Mouse (Mus musculus): Measurements from ENCODE around the gene Scarb2. TPM values are rescaled to one million over a fixed set of nuclear protein-coding genes. Genes with fewer than 3 reads are reported as not detected.

Gene Scarb2
- polyA plus RNA-seq, 1 experiment from 2014 or later, result 7.1 TPM

DNA sequence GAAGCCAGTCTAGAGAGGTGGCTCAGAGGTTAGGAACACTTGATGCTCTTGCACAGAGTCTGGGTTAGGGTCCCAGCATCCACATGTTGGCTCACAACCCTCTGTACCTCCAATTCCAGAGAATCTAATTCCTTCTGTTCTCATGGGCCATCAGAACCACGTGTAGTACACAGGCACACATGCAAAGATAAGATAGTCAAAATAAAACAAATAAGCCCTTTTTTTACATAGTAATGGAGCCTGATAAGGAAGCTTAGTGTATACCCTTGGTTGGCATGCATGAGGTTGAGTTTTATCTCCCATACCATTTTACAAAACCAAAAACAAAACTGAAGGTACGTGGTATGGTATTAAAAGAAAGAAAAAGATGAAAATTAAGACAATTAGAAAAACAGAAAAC lies 49.2 kb downstream of the Scarb2 start:
- no peak overlapping the region for H3K27ac ChIP-seq (replicated peaks)
- no peak overlapping the region for H3K4me3 ChIP-seq
- H3K4me1 ChIP-seq, result no peaks in the 10 kb centered on the region
- no peaks in the 10 kb centered on the region for H3K9me3 ChIP-seq
- H3K27me3 ChIP-seq (replicated peaks; ENCODE audit: low read depth, poor library complexity, severe bottlenecking), result no peaks in the 10 kb centered on the region
- peaks cover 37% of the 10 kb centered on the region for H3K36me3 ChIP-seq (replicated peaks)
- DNase-seq (ENCODE audit: low spot score), result no peak
- 91% methylated on average over 2 of the region's 2 CpGs for WGBS

DNA sequence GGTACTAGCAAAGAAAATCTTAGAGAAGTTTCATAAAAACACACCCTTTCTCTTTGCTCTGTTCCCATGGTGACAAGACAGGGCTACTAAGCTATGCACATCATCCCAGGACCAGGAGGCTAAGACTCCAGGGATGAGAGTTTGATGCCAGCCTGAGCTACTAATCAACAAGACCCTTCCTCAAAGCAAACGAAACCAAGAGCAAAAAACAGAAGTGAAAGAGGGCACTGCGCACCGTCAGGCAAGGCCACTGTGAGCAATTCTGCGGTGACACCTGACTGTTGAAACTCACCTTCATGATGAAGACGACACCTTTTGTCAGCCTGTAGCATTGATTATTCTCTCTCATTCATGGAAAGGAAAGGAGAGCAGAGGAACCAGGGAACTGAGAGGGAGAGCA lies 53.8 kb downstream of the Scarb2 start:
- H3K9me3 ChIP-seq, result no peaks in the 10 kb centered on the region
- DNase-seq (ENCODE audit: low spot score), result no peak
- WGBS, result 95% methylated on average over 5 of the region's 5 CpGs
- H3K36me3 ChIP-seq (replicated peaks), result peaks cover 69% of the 10 kb centered on the region
- no peak overlapping the region for H3K4me3 ChIP-seq
- no peaks in the 10 kb centered on the region for H3K27me3 ChIP-seq (replicated peaks; ENCODE audit: low read depth, poor library complexity, severe bottlenecking)
- no peak overlapping the region for H3K27ac ChIP-seq (replicated peaks)
- no peaks in the 10 kb centered on the region for H3K4me1 ChIP-seq

DNA sequence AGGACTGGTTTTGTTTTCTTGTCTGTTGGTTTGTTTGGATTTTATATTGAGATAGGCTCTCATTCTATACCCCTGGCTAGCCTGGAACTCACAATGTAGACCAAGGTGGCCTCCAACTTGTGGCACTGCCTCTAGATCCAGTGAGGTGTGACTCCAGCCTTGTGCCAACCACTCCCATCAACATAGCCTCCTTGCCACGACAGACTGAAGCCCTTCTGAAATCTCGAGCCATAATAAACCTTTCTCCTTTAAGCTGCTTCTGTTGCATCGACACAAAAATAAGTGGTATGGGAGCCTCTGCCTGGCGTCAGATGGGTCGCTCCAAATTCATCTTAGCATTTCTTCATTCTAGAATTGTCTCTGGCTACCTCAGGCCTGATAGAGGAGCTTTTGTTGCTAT lies 59.9 kb downstream of the Scarb2 start:
- Histone ChIP-seq H3K36me3 (replicated peaks) (peaks cover 73% of the 10 kb centered on the region), H3K4me1 (no peaks in the 10 kb centered on the region)

DNA sequence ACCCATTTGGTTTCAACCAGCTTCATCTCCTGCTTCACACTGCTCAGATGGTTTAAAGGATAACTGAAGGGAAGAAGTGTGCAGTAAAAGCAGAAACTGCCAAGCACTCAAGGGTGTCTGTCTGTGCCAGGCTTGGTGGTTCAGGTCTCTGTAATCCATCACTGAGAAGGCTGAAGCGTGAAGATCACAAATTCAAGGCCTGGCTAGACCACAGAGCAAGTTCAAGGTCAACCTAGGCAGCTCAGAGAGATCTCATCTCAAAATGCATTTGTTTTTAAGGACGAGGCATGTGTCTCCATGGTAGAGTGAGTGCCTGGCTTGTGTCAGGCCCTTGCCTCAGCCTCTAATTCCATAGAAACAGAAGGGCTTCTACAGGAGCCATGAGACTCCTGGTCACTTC lies 61.6 kb downstream of the Scarb2 start:
- Histone ChIP-seq H3K27ac (replicated peaks) (no peak overlapping the region), H3K4me1 (no peaks in the 10 kb centered on the region), H3K4me3 (no peak overlapping the region), H3K27me3 (replicated peaks; ENCODE audit: low read depth, poor library complexity, severe bottlenecking) (no peaks in the 10 kb centered on the region), H3K9me3 (no peaks in the 10 kb centered on the region), H3K36me3 (replicated peaks) (peaks cover 57% of the 10 kb centered on the region)
- 86% methylated on average over 2 of the region's 2 CpGs for WGBS
- no peak for DNase-seq (ENCODE audit: low spot score)

More for the DNA sequence above, 59.9 kb downstream of the Scarb2 start:
- DNase-seq (ENCODE audit: low spot score), result no peak
- Histone ChIP-seq H3K4me3 (no peak overlapping the region), H3K27me3 (replicated peaks; ENCODE audit: low read depth, poor library complexity, severe bottlenecking) (no peaks in the 10 kb centered on the region), H3K27ac (replicated peaks) (no peak overlapping the region), H3K9me3 (no peaks in the 10 kb centered on the region)
- WGBS, result 88% methylated on average over 5 of the region's 5 CpGs

GRCm38 (mm10) chr5:92442914-92443313 lies 63.7 kb downstream of the Scarb2 start:
- Histone ChIP-seq H3K27ac (replicated peaks) (no peak overlapping the region), H3K27me3 (replicated peaks; ENCODE audit: low read depth, poor library complexity, severe bottlenecking) (no peaks in the 10 kb centered on the region), H3K4me3 (no peak overlapping the region), H3K9me3 (no peaks in the 10 kb centered on the region), H3K36me3 (replicated peaks) (peaks cover 36% of the 10 kb centered on the region), H3K4me1 (no peaks in the 10 kb centered on the region)
- whole genome bisulfite sequencing, result 89% methylated on average over 7 of the region's 7 CpGs
- no peak for DNase-seq (ENCODE audit: low spot score)

DNA sequence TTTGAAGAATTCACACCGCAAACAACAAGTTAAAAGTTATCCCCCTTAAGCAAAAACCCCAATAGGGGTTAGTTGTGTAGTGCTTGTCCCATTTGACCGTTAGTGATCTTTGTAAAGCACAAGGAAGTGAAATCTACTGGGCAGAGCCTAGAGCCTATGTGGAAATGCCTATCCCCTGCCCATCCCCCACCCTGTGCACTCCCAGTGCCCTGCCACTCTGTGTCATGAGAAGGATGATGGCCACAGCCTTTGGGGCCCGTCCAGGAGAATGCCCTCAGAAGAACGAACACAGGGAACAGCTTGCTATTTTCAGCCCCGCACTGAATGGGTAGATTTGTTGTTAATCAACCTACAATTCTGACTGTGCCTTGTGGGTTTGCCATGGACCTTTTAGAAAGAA lies 65.1 kb downstream of the Scarb2 start:
- WGBS, result 70% methylated on average over 5 of the region's 5 CpGs
- no peak for DNase-seq (ENCODE audit: low spot score)

DNA sequence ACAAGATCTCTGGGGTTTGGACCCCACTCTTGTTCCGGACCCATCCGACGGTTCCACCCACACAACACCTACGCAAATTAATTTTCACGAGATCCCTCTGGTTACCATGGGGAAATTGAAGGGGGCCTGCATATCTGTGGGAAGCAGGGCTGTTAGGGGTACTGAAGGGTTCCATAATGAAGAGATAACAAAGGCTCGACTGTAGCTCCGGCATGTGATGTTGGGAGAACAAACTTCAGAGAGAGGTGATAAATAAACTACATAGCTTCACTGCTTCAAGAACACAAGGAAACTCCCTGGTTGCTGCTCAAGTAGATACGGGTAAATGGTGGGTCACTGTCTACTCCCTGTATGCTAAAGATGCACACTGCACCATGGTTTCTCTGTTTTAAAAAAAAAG lies 68.1 kb downstream of the Scarb2 start:
- Histone ChIP-seq H3K36me3 (replicated peaks) (no peaks in the 10 kb centered on the region; the same call in 1 of the 2 replicates), H3K4me3 (no peak overlapping the region), H3K27ac (replicated peaks) (no peak overlapping the region), H3K9me3 (no peaks in the 10 kb centered on the region), H3K27me3 (replicated peaks; ENCODE audit: low read depth, poor library complexity, severe bottlenecking) (no peaks in the 10 kb centered on the region), H3K4me1 (peaks cover 10% of the 10 kb centered on the region)
- WGBS, result 88% methylated on average over 8 of the region's 8 CpGs
- DNase-seq (ENCODE audit: low spot score), result no peak

More for the DNA sequence above, 65.1 kb downstream of the Scarb2 start:
- Histone ChIP-seq H3K36me3 (replicated peaks) (peaks cover 22% of the 10 kb centered on the region), H3K4me1 (no peaks in the 10 kb centered on the region), H3K27me3 (replicated peaks; ENCODE audit: low read depth, poor library complexity, severe bottlenecking) (no peaks in the 10 kb centered on the region), H3K9me3 (no peaks in the 10 kb centered on the region), H3K4me3 (no peak overlapping the region), H3K27ac (replicated peaks) (no peak overlapping the region)

DNA sequence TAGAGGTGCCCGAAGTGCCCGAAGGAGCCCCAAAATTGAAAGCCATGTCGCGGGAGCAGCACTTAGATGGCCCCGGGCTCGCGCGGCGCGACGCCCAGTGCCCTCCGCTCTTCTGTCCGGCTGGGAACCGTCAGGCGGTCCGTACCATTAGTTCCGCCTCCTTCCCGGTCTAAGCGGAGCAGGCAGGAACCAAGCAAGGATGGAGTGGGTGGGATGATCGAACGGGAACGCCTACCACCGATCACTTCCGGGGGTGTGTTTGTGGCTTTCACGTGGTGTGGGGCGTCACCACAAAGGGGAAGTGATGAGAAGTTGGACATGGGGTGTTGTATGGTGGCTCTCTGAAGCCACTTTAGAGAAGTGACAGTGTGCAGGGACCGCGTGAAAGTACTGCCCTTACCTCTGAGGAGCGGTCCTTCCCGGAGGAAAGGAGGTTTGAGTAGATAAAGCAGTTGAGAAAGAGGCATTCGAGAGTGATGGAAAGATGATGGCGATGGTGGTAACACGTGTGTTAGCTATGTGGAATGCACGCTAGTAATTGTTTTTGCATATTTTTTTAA lies 71.5 kb downstream of the Scarb2 start, which contains the start of gene Nup54:
Nup54 (minus strand) TSS at position 195 of the 560 bp plus-strand sequence.
- WGBS, result under 1% methylated on average over 34 of the region's 34 CpGs
- DNase-seq (ENCODE audit: low spot score), result peak; percentile 96
- peaks cover 17% of the 10 kb centered on the region for H3K4me1 ChIP-seq
- peaks cover 8% of the 10 kb centered on the region for H3K36me3 ChIP-seq (replicated peaks)
- peak within 1 kb of the TSS; percentile 97 for H3K27ac ChIP-seq (replicated peaks)
- no peaks in the 10 kb centered on the region for H3K9me3 ChIP-seq
- peak within 1 kb of the TSS; percentile 100 for H3K4me3 ChIP-seq
- no peaks in the 10 kb centered on the region for H3K27me3 ChIP-seq (replicated peaks; ENCODE audit: low read depth, poor library complexity, severe bottlenecking)

DNA sequence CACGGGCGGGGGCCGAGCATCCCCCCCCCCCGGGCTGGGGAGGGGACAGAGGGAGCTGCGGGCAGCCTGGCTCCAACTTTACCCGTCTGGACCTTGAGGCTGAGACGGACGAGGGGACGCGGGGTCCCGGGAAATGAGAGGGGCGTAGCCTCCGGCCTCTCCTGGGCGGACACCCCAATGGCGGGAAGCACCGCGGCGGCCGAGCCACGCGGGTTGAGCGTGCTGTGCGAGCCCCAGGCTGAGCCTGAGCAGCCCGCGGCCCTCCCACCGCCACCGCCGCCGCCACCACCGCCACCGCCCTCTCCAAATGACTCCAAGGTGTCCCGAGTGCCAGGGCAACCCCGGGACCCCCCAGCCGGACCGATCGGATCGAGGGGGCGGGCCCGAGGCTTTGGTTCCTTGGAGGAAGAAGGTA lies 72.1 kb downstream of the Scarb2 start:
- no peak for DNase-seq (ENCODE audit: low spot score)
- Histone ChIP-seq H3K9me3 (no peaks in the 10 kb centered on the region), H3K4me1 (peaks cover 17% of the 10 kb centered on the region), H3K27me3 (replicated peaks; ENCODE audit: low read depth, poor library complexity, severe bottlenecking) (no peaks in the 10 kb centered on the region), H3K4me3 (peak overlapping the region; percentile 100), H3K27ac (replicated peaks) (peak overlapping the region; percentile 97), H3K36me3 (replicated peaks) (peaks cover 9% of the 10 kb centered on the region)
- 1% methylated on average over 39 of the region's 39 CpGs for WGBS

GRCm38 (mm10) chr5:92434070-92434469 lies 72.6 kb downstream of the Scarb2 start:
- no peak for DNase-seq (ENCODE audit: low spot score)
- WGBS, result under 1% methylated on average over 12 of the region's 12 CpGs
- H3K4me3 ChIP-seq, result peak overlapping the region; percentile 100
- H3K27me3 ChIP-seq (replicated peaks; ENCODE audit: low read depth, poor library complexity, severe bottlenecking), result no peaks in the 10 kb centered on the region
- H3K36me3 ChIP-seq (replicated peaks), result peaks cover 12% of the 10 kb centered on the region
- peak overlapping the region; percentile 97 for H3K27ac ChIP-seq (replicated peaks)
- no peaks in the 10 kb centered on the region for H3K9me3 ChIP-seq
- peaks cover 17% of the 10 kb centered on the region for H3K4me1 ChIP-seq

DNA sequence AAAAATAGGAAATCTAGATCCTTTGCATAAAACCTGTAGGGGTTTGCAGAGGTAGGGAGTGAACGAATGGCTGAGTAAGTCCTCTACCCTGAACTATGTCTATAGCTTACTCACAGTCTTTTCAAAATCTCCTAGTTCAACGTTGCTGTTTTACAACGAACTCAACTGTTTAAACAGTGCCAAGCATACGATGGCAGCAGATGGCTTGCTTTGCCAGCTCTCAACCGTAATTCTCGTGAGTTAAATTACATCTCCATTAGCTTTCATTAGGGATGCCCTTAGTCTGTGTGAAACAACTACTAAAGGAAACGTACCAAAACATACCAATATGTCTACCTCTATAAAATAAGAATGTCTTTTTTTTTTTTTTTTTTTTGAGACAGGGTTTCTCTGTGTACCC lies 75.0 kb downstream of the Scarb2 start:
- Histone ChIP-seq H3K9me3 (peaks cover 6% of the 10 kb centered on the region; the same call in 1 of the 2 replicates), H3K27ac (replicated peaks) (no peak overlapping the region), H3K27me3 (replicated peaks; ENCODE audit: low read depth, poor library complexity, severe bottlenecking) (no peaks in the 10 kb centered on the region), H3K36me3 (replicated peaks) (peaks cover 37% of the 10 kb centered on the region), H3K4me1 (peaks cover 17% of the 10 kb centered on the region), H3K4me3 (no peak overlapping the region)
- 88% methylated on average over 7 of the region's 7 CpGs for WGBS
- DNase-seq (ENCODE audit: low spot score), result no peak

DNA sequence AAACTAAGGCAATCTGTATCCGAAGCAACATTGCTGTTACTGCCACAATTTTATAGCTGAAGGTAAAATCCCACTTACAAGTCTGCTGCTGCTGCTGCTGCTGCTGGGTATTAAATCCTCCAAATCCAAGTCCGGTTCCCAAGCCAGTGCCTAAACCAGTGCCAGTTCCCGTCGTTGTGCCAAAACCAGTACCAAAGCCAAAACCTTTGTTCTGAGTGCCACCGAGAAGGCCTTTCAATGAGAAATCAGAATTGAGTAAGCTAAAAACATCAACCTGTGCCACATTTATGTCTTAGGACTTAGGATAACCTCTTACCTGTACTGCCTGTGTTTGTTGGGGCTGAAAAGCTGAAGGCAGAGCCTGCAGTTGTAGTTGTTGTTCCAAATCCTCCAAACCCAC lies 75.9 kb downstream of the Scarb2 start:
- peaks cover 45% of the 10 kb centered on the region for H3K36me3 ChIP-seq (replicated peaks)
- WGBS, result 94% methylated on average over 5 of the region's 5 CpGs
- DNase-seq (ENCODE audit: low spot score), result no peak
- H3K9me3 ChIP-seq, result peaks cover 6% of the 10 kb centered on the region; the same call in 1 of the 2 replicates
- no peak overlapping the region for H3K27ac ChIP-seq (replicated peaks)
- H3K4me1 ChIP-seq, result peaks cover 17% of the 10 kb centered on the region
- H3K4me3 ChIP-seq, result no peak overlapping the region
- H3K27me3 ChIP-seq (replicated peaks; ENCODE audit: low read depth, poor library complexity, severe bottlenecking), result no peaks in the 10 kb centered on the region

DNA sequence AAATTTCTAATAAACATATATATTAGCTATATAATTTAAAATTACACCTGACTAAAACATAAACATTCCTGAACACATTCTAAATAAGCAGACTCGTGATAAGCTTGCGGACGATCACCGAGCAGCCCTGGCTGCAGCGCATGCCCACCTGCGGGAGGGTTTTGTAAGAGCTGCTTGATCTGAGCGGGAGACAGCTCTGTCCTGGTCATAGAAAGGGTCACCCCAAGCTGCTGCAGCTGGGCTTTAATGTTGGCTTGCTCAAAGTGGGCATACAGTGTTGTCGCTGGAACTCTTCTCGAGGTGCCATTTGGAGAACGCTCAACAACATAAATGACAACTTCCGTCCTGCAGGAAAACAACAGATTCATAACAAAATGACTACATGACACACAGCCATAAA lies 82.5 kb downstream of the Scarb2 start:
- Histone ChIP-seq H3K4me1 (no peaks in the 10 kb centered on the region), H3K36me3 (replicated peaks) (peaks cover 100% of the 10 kb centered on the region), H3K27me3 (replicated peaks; ENCODE audit: low read depth, poor library complexity, severe bottlenecking) (no peaks in the 10 kb centered on the region), H3K4me3 (no peak overlapping the region), H3K27ac (replicated peaks) (no peak overlapping the region), H3K9me3 (peaks cover 6% of the 10 kb centered on the region; the same call in 1 of the 2 replicates)
- no peak for DNase-seq (ENCODE audit: low spot score)
- WGBS, result 96% methylated on average over 11 of the region's 11 CpGs
